Mouse (Mus musculus) midbrain, postnatal 0 days (tissue): Measurements from ENCODE around the gene Slc16a3. TPM values are rescaled to one million over a fixed set of nuclear protein-coding genes. Genes with fewer than 3 reads are reported as not detected.

Source experiments
- ATAC-seq: fragments of 200-750 bp; cut with Nextera tagmentation; 2 replicates; pipeline ENCODE4 v1.8.0; 2017; ENCODE audit warnings: moderate number of reproducible peaks, mild to moderate bottlenecking, moderate TSS enrichment, moderate library complexity; ENCODE audit not compliant: low FRiP score
- DNase-seq: peaks from one replicate; pipeline ENCODE4 v3.0.0-alpha.2; 2015; ENCODE audit warnings: low spot score
- H3K27ac ChIP-seq: fragments of 300-500 bp; sonication (generic); 2 replicates; pipeline ENCODE4 v1.5.1; 2014; ENCODE audit warnings: low read depth, mild to moderate bottlenecking, low read length, mixed read lengths
- H3K27me3 ChIP-seq: fragments of 300-500 bp; sonication (generic); 2 replicates; pipeline ENCODE4 v1.6.1; 2014; ENCODE audit warnings: low read length, control low read depth, mixed read lengths; ENCODE audit not compliant: insufficient read depth
- H3K36me3 ChIP-seq: fragments of 300-500 bp; sonication (generic); 2 replicates; pipeline ENCODE4 v1.6.1; 2014; ENCODE audit warnings: low read length, control low read depth, mixed read lengths; ENCODE audit not compliant: insufficient read depth
- H3K4me1 ChIP-seq: fragments of 300-500 bp; sonication (generic); 2 replicates; pipeline ENCODE4 v1.6.1; 2014; ENCODE audit warnings: mild to moderate bottlenecking, control low read depth, antibody characterized with exemption, low read length, mixed read lengths; ENCODE audit not compliant: insufficient read depth
- H3K4me2 ChIP-seq: fragments of 300-500 bp; sonication (generic); 2 replicates; pipeline ENCODE4 v1.6.1; 2014; ENCODE audit warnings: low read depth, mild to moderate bottlenecking, low read length, mixed read lengths; ENCODE audit not compliant: poor library complexity, severe bottlenecking
- H3K4me3 ChIP-seq: fragments of 300-500 bp; sonication (generic); 2 replicates; pipeline ENCODE4 v1.5.1; 2014; ENCODE audit warnings: low read depth, mild to moderate bottlenecking, low read length, moderate library complexity
- H3K9ac ChIP-seq: fragments of 300-500 bp; sonication (generic); replicated peaks from 2 replicates; pipeline ENCODE4 v1.6.1; 2014; ENCODE audit warnings: mild to moderate bottlenecking, low read length, moderate library complexity, mixed read lengths; ENCODE audit not compliant: poor library complexity, severe bottlenecking
- H3K9me3 ChIP-seq: fragments of 300-500 bp; sonication (generic); 2 replicates; pipeline ENCODE4 v1.6.1; 2016; ENCODE audit warnings: low read length, control low read depth
- CTCF ChIP-seq: IDR thresholded peaks from 2 replicates; pipeline ENCODE4 v1.5.1; 2016; ENCODE audit warnings: antibody characterized with exemption, mild to moderate bottlenecking
- WGBS: fragments of 180-500 bp; shearing (Covaris S2); extraction: QIAGEN DNeasy Blood & Tissue Kit; methylation state at CpG from one replicate; pipeline ENCODE4 v1.1.7; 2014; 5-methylcytosine and 5-hydroxymethylcytosine counted together
- polyA plus RNA-seq: library from polyadenylated mRNA; unstranded; fragments of >200 nt; fragmentation: Nextera tagmentation; extraction: Ambion mirVana; gene quantifications from 2 replicates; pipeline ENCODE4 v1.2.1, GENCODE M21; 2015
- total RNA-seq: library from RNA; depleted of rRNA; stranded (reverse); fragments of >200 nt; gene quantifications from 2 replicates; pipeline ENCODE4 v1.2.3, GENCODE M21; 2014

The Slc16a3 gene
- total and polyA plus RNA-seq, 2 experiments from 2014 or later = 3.2 to 20.2 TPM

- no peaks in the 10 kb centered on the region for H3K9me3 ChIP-seq
- H3K27ac ChIP-seq = no peak overlapping the region
- H3K4me1 ChIP-seq = 0 out of 2 replicates have a peak, but pooled peaks cover 11% of the 10 kb centered on the region
- peak overlapping the region; percentile 24; the same call in 1 of the 2 replicates for H3K9ac ChIP-seq
- DNase-seq = peak; percentile 84
- 3% methylated on average over 38 of the region's 39 CpGs for WGBS
- peaks cover 25% of the 10 kb centered on the region for H3K27me3 ChIP-seq
- TF ChIP-seq CTCF = peak; percentile 8; the same call in 1 of the 2 replicates
- H3K36me3 ChIP-seq = 0 out of 2 replicates have a peak, but pooled peaks cover under 1% of the 10 kb centered on the region
- H3K4me3 ChIP-seq = peak overlapping the region; percentile 43
- peak; percentile 55 for ATAC-seq
- H3K4me2 ChIP-seq = peak overlapping the region; percentile 63
Measured at GRCm38 (mm10) chr11:120950281-120951202, 2.3 kb downstream of the Slc16a3 start.

- no peaks in the 10 kb centered on the region for H3K9me3 ChIP-seq
- ATAC-seq (no peak), DNase-seq (peak; percentile 21)
- peak overlapping the region; percentile 24; the same call in 1 of the 2 replicates for H3K9ac ChIP-seq
- TF ChIP-seq CTCF = no peak
- 0 out of 2 replicates have a peak, but pooled peaks cover 11% of the 10 kb centered on the region for H3K4me1 ChIP-seq
- WGBS = 11% methylated on average over 8 of the region's 8 CpGs
- H3K27me3 ChIP-seq = peaks cover 25% of the 10 kb centered on the region
- peaks cover 6% of the 10 kb centered on the region for H3K36me3 ChIP-seq
- H3K27ac ChIP-seq = no peak overlapping the region
- H3K4me2 ChIP-seq = peak overlapping the region; percentile 63
- H3K4me3 ChIP-seq = peak overlapping the region; percentile 43
Measured at GRCm38 (mm10) chr11:120951237-120951636, 3.0 kb downstream of the Slc16a3 start.

DNA sequence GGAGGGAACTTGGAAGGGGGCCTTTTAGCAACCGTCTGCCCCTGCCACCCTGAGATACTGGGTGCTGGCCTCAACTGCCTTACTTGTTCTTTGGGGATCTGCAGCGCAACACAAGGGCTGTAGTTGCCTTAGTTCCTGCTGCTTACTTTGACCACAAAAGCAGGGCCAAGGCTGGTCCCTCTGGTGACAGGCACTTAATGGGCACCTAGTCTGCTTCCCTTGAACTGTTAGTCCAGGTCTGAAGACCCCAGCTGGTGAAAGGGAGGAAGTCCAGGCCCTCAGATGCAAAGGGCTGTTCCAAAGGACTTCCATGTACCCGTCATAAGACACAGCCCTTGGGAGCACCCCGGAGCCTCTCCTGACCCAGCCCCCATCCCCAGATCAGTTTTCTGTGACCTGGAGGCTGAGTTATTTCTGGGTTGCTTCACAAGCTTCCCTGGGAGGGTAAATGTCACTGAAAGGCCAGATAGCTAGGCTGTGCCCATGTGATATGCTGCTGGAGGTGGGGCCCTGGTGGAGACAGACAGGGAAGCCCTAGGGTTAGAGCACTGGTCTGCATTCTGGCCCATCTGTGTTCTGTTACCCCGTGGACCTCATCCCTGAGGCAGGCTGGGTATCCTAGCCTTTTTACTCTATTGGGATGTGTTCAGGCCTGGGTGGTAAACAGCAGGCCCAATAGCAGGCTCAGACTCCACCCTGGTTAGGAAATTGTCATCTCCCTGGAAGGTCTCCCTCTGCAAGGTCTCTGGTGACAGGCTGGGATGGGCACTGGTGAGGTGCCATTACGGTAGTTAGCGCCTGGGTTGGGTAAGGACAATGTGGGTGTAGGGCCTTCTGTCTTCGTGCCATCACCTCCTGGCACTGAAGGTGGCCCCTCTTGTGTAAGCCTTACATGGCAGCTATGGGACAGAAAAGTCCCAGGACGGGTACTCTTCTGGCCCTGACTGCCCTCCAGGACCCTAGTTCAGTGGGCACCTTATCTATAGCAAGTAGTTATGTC, 3.8 kb downstream of the Slc16a3 start:
- H3K4me3 ChIP-seq = no peak overlapping the region
- no peak for TF ChIP-seq CTCF
- H3K4me2 ChIP-seq = peak overlapping the region; percentile 63; the same call in 1 of the 2 replicates
- no peak for DNase-seq
- ATAC-seq = no peak
- WGBS = 84% methylated on average over 9 of the region's 9 CpGs
- no peaks in the 10 kb centered on the region for H3K9me3 ChIP-seq
- peaks cover 14% of the 10 kb centered on the region for H3K36me3 ChIP-seq
- H3K9ac ChIP-seq = no peak overlapping the region
- 0 out of 2 replicates have a peak, but pooled peaks cover 11% of the 10 kb centered on the region for H3K4me1 ChIP-seq
- no peak overlapping the region for H3K27ac ChIP-seq
- peaks cover 25% of the 10 kb centered on the region for H3K27me3 ChIP-seq

- no peak overlapping the region for H3K27ac ChIP-seq
- DNase-seq (no peak), ATAC-seq (no peak)
- H3K4me1 ChIP-seq = 0 out of 2 replicates have a peak, but pooled peaks cover 3% of the 10 kb centered on the region
- H3K4me2 ChIP-seq = no peak overlapping the region
- no peak for TF ChIP-seq CTCF
- no peak overlapping the region for H3K4me3 ChIP-seq
- 0 out of 2 replicates have a peak, but pooled peaks cover 4% of the 10 kb centered on the region for H3K27me3 ChIP-seq
- peaks cover 30% of the 10 kb centered on the region for H3K36me3 ChIP-seq
- H3K9ac ChIP-seq = no peak overlapping the region
- H3K9me3 ChIP-seq = no peaks in the 10 kb centered on the region
- 91% methylated on average over 5 of the region's 5 CpGs for WGBS
Measured at GRCm38 (mm10) chr11:120954936-120955335, 6.7 kb downstream of the Slc16a3 start.

DNA sequence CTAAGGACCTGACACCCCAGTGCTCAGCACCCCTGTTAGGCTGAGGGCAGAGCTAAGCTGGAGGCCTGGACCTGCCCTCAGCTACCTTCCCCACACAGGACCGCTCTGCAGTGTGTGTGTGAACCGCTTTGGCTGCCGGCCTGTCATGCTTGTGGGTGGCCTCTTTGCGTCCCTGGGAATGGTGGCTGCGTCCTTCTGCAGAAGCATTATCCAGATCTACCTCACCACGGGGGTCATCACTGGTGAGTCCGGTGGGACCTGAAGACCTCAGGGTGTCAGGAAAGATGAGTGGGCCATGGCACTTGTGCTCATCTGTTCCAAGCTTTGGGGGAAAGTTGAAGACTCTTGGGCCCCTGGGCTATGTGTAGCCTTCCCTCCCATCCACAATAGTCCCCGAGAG, 7.4 kb downstream of the Slc16a3 start:
- no peak for TF ChIP-seq CTCF
- no peak overlapping the region for H3K4me3 ChIP-seq
- H3K4me1 ChIP-seq = 0 out of 2 replicates have a peak, but pooled peaks cover 3% of the 10 kb centered on the region
- no peaks in the 10 kb centered on the region for H3K27me3 ChIP-seq
- ATAC-seq (no peak), DNase-seq (no peak)
- no peak overlapping the region for H3K9ac ChIP-seq
- no peak overlapping the region for H3K4me2 ChIP-seq
- H3K27ac ChIP-seq = no peak overlapping the region
- no peaks in the 10 kb centered on the region for H3K9me3 ChIP-seq
- WGBS = 90% methylated on average over 8 of the region's 8 CpGs
- H3K36me3 ChIP-seq = peaks cover 30% of the 10 kb centered on the region
